Comparison of ENCODE assay signal across 26 mouse cellular contexts in genomic region chr17:28929369-28929768, GRCm38 (mm10). TPM values are rescaled to one million over a fixed set of nuclear protein-coding genes. Genes with fewer than 3 reads are reported as not detected.
DNase-seq lines count a peak whose midpoint lies in the region; ATAC-seq and TF ChIP-seq lines count a peak whose summit lies in the region.
"Had no signal": no experiment of that assay in that cellular context is flagged by ENCODE, and none has a peak within 500 bp of the region (broad histone marks: within the 10 kb centered on the region; RNA-seq: fewer than 3 reads in every experiment).

No protein-coding gene starts in this region.

- H3K36me3 ChIP-seq in kidney, embryonic 15.5 days: no peaks in the 10 kb centered on the region
- H3K36me3 ChIP-seq in liver, embryonic 12.5 days: no peaks in the 10 kb centered on the region
- no peaks in the 10 kb centered on the region for H3K36me3 ChIP-seq in liver, embryonic 16.5 days (ENCODE audit: control insufficient read depth, insufficient read depth)
- H3K36me3 ChIP-seq: embryonic facial prominence, embryonic 13.5 days; forebrain, embryonic 12.5 days; G1E; heart, embryonic 13.5 days; hindbrain, embryonic 12.5 days had no signal

- no peak overlapping the region for H3K9ac ChIP-seq in kidney, embryonic 15.5 days
- peak overlapping the region; percentile 79 for H3K9ac ChIP-seq in liver, embryonic 12.5 days
- H3K9ac ChIP-seq in liver, embryonic 16.5 days (ENCODE audit: low read depth, low read length): peak overlapping the region; percentile 33
- H3K9ac ChIP-seq: embryonic facial prominence, embryonic 13.5 days; forebrain, embryonic 12.5 days; forebrain, postnatal 0 days; hindbrain, embryonic 12.5 days had no signal

- no peak for TF ChIP-seq CTCF in gastrocnemius, adult 2 months (IDR thresholded peaks at IDR 0.05)

- H3K9me3 ChIP-seq in kidney, embryonic 15.5 days (replicated peaks): no peaks in the 10 kb centered on the region
- H3K9me3 ChIP-seq in liver, embryonic 12.5 days (replicated peaks): no peaks in the 10 kb centered on the region
- H3K9me3 ChIP-seq in liver, embryonic 16.5 days (replicated peaks; ENCODE audit: control insufficient read depth, low read length): no peaks in the 10 kb centered on the region
- H3K9me3 ChIP-seq: embryonic facial prominence, embryonic 13.5 days; forebrain, embryonic 12.5 days; G1E; heart, embryonic 13.5 days had no signal

- peak overlapping the region; percentile 92 for H3K27ac ChIP-seq in gastrocnemius, adult 2 months
- peak overlapping the region; percentile 95 for H3K27ac ChIP-seq in kidney, embryonic 15.5 days
- peak overlapping the region; percentile 98 for H3K27ac ChIP-seq in liver, embryonic 12.5 days
- H3K27ac ChIP-seq in liver, embryonic 16.5 days (ENCODE audit: low read length): peak overlapping the region; percentile 96
- H3K27ac ChIP-seq: hindbrain, postnatal 0 days had no signal

- WGBS in kidney, embryonic 15.5 days: 92% methylated on average over 4 of the region's 4 CpGs
- 78% methylated on average over 4 of the region's 4 CpGs for WGBS in liver, embryonic 12.5 days (ENCODE audit: insufficient replicate concordance)
- WGBS in liver, embryonic 16.5 days (ENCODE audit: insufficient replicate concordance): 81% methylated on average over 4 of the region's 4 CpGs

- ATAC-seq in kidney, embryonic 15.5 days (replicated peaks; ENCODE audit: low FRiP score): no peak
- no peak for ATAC-seq in liver, embryonic 12.5 days
- ATAC-seq in liver, embryonic 16.5 days (ENCODE audit: low read depth): no peak
- ATAC-seq: CD4-positive, CD25-positive, alpha-beta regulatory T cell, adult 4 months; forebrain, postnatal 0 days; hindbrain, postnatal 0 days had no signal

- DNase-seq in gastrocnemius, adult 2 months: no peak
- DNase-seq in gastrocnemius, postnatal 4 days (ENCODE audit: low spot score in 2 of 2): no peak
- no peak for DNase-seq in kidney, postnatal 25 days
- DNase-seq in layer of hippocampus, adult 9-11 months: no peak
- no peak for DNase-seq in adrenal gland, postnatal 14 days
- DNase-seq: adrenal gland, postnatal 10 days; B cell, adult 2 months; cerebellum, adult 11-12 months; cerebellum, adult 9-10 months; cerebellum, postnatal 25 days; forebrain, postnatal 0 days; gastrocnemius, postnatal 25 days; heart, postnatal 36 days had no signal

- no peak overlapping the region for H3K4me3 ChIP-seq in gastrocnemius, adult 2 months
- no peak overlapping the region for H3K4me3 ChIP-seq in kidney, embryonic 15.5 days (replicated peaks)
- H3K4me3 ChIP-seq in liver, embryonic 12.5 days: no peak overlapping the region
- no peak overlapping the region for H3K4me3 ChIP-seq in liver, embryonic 16.5 days (ENCODE audit: low read depth, low read length)
- H3K4me3 ChIP-seq: embryonic facial prominence, embryonic 13.5 days; forebrain, embryonic 12.5 days; heart, embryonic 13.5 days; hindbrain, embryonic 12.5 days had no signal

- intact Hi-C loops in gastrocnemius, adult 2 months (cut with DNase I): no loop called here

- H3K4me1 ChIP-seq in kidney, embryonic 15.5 days: peaks cover 42% of the 10 kb centered on the region
- peaks cover 67% of the 10 kb centered on the region for H3K4me1 ChIP-seq in liver, embryonic 12.5 days
- H3K4me1 ChIP-seq in liver, embryonic 16.5 days (ENCODE audit: control insufficient read depth, low read depth, low read length): peaks cover 40% of the 10 kb centered on the region

- H3K4me2 ChIP-seq in kidney, embryonic 15.5 days: no peak overlapping the region
- H3K4me2 ChIP-seq in liver, embryonic 12.5 days: no peak overlapping the region
- no peak overlapping the region for H3K4me2 ChIP-seq in liver, embryonic 16.5 days (ENCODE audit: low read depth, low read length)
- H3K4me2 ChIP-seq: embryonic facial prominence, embryonic 13.5 days; forebrain, embryonic 12.5 days; hindbrain, embryonic 12.5 days had no signal

- H3K27me3 ChIP-seq in kidney, embryonic 15.5 days: no peaks in the 10 kb centered on the region
- H3K27me3 ChIP-seq in liver, embryonic 12.5 days (replicated peaks): no peaks in the 10 kb centered on the region
- H3K27me3 ChIP-seq in liver, embryonic 16.5 days (ENCODE audit: control insufficient read depth, insufficient read depth, low read depth, low read length): no peaks in the 10 kb centered on the region
- H3K27me3 ChIP-seq: embryonic facial prominence, embryonic 13.5 days; heart, embryonic 13.5 days; hindbrain, embryonic 12.5 days had no signal

RNA-seq across cellular contexts. Expression of gene 4930539E08Rik, which starts 14.2 kb away (rescaled TPM):
- total RNA-seq in gastrocnemius, adult 2 months (2021): under 1 TPM in 1 of 2 experiments, not detected in 1; 0.10 TPM
- total RNA-seq in gastrocnemius, postnatal 4 days (2021): under 1 TPM; 0.56 to 0.57 TPM
- 0.12 and 0.23 TPM in 2 replicates for polyA plus RNA-seq in kidney, embryonic 15.5 days (2015; fragmentation: Nextera tagmentation; extraction: Ambion mirVana)
- 0.17 and 0.25 TPM in 2 replicates for polyA plus RNA-seq in liver, embryonic 12.5 days (2016; fragmentation: Nextera tagmentation; extraction: Ambion mirVana)
- polyA plus RNA-seq in liver, embryonic 16.5 days (2015; fragmentation: Nextera tagmentation; extraction: Ambion mirVana): 0.06 TPM in 1 of 2 replicates, not detected in the other
- total RNA-seq in adrenal gland, postnatal 14 days (2021): not detected in 2 replicates
- total RNA-seq: gastrocnemius, adult 18-20 months; gastrocnemius, postnatal 25 days; heart, postnatal 36 days had no signal
- polyA plus RNA-seq: G1E had no signal

RNA-seq across cellular contexts. Expression of gene Pxt1, which starts 14.3 kb away (rescaled TPM):
- total RNA-seq in gastrocnemius, adult 2 months (2021): not detected
- total RNA-seq in gastrocnemius, postnatal 4 days (2021): not detected
- 0.21 TPM in 1 of 2 replicates, not detected in the other for polyA plus RNA-seq in kidney, embryonic 15.5 days (2015; fragmentation: Nextera tagmentation; extraction: Ambion mirVana)
- polyA plus RNA-seq in liver, embryonic 12.5 days (2016; fragmentation: Nextera tagmentation; extraction: Ambion mirVana): 0.51 and 0.73 TPM in 2 replicates
- polyA plus RNA-seq in liver, embryonic 16.5 days (2015; fragmentation: Nextera tagmentation; extraction: Ambion mirVana): 0.35 and 0.37 TPM in 2 replicates
- 0.64 and 1.3 TPM in 2 replicates for total RNA-seq in adrenal gland, postnatal 14 days (2021)
- total RNA-seq: forebrain, postnatal 0 days; G1E; gastrocnemius, adult 18-20 months; gastrocnemius, postnatal 25 days; hindbrain, postnatal 0 days had no signal
- polyA plus RNA-seq: CD4-positive, CD25-positive, alpha-beta regulatory T cell, adult 4 months; cortical plate, adult 2 months; embryonic facial prominence, embryonic 13.5 days; forebrain, embryonic 12.5 days; forebrain, postnatal 0 days; heart, postnatal 0 days; hindbrain, embryonic 12.5 days; hindbrain, postnatal 0 days had no signal

RNA-seq across cellular contexts. Expression of gene Kctd20, which starts 22.4 kb away (rescaled TPM):
- total RNA-seq in gastrocnemius, adult 2 months (2021): 10 to 100 TPM; 33.4 to 39.8 TPM
- total RNA-seq in gastrocnemius, postnatal 4 days (2021): 10 to 100 TPM; 60.7 to 64.6 TPM
- polyA plus RNA-seq in kidney, embryonic 15.5 days (2015; fragmentation: Nextera tagmentation; extraction: Ambion mirVana): 88.8 and 91.5 TPM in 2 replicates
- 87.0 and 92.4 TPM in 2 replicates for polyA plus RNA-seq in liver, embryonic 12.5 days (2016; fragmentation: Nextera tagmentation; extraction: Ambion mirVana)
- polyA plus RNA-seq in liver, embryonic 16.5 days (2015; fragmentation: Nextera tagmentation; extraction: Ambion mirVana): 80.0 and 82.0 TPM in 2 replicates
- 71.6 and 79.3 TPM in 2 replicates for total RNA-seq in adrenal gland, postnatal 14 days (2021)
